Mouse (Mus musculus): ENCODE results near the gene Gm20852.
"Not testable (repeated sequence)": the region's sequence is repeated elsewhere in the genome, so short reads cannot be mapped to it uniquely, and the experiment has no call there.

The Gm20852 gene

GRCm38 (mm10) chrY:66742023-66742422 lies at the start of gene Gm20852:
Gene Gm20852, minus strand, starts transcription at chrY:66742123.
- not testable (repeated sequence) for DNase-seq (ENCODE audit: low spot score in 2 of 2)
